Mouse (Mus musculus) spleen, adult 18-20 months (tissue): ENCODE data around the gene Sfmbt1.

Source experiments
- DNase-seq, 2 experiments: peaks; one replicate each; pipeline ENCODE4 v3.0.0; 2022; ENCODE audit warnings: mixed read lengths in 2 of 2

The Sfmbt1 gene

DNA sequence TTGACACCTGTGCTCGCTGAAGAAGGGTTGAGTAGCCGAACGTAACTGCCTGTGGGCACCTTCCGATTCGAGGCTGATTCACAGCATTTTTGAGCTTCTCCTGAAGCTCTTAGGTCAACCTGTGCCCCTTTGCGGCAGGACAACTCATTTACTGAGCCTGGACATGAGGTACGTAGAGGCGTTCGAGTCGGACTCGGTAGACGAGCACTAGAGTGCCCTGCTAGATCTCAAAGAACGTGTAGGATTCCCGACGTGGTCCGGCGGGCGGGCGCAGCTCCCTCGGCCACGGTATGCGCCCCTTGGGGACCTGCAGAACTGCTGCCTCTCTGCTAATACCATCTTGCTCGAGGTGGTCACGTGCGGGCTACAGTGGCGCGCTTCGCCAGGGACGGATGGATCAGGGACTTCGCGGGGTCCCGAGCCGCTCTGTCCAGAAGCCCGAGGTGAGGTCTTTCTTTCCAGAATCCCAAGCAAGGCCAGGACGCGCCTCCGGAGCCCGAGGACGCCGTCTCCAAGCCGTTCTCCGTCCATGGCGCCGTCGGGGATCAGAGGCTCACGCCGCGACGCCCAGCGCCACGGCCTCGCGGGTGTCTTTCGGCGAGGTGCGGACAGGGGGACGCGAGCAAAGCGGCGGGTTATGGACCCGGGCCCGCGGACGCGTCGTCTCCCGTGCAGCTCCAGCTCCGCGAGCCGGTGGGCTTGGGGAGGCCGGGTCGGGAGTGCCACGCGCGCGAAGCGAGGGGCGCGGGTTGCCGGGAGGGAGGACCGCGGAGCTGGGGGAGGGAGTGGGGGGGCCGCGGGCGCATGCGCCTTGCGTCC is at the start of gene Sfmbt1:
Sfmbt1 (plus strand) TSS at position 51 of the 819 bp plus-strand sequence.
- no peak for DNase-seq

DNA sequence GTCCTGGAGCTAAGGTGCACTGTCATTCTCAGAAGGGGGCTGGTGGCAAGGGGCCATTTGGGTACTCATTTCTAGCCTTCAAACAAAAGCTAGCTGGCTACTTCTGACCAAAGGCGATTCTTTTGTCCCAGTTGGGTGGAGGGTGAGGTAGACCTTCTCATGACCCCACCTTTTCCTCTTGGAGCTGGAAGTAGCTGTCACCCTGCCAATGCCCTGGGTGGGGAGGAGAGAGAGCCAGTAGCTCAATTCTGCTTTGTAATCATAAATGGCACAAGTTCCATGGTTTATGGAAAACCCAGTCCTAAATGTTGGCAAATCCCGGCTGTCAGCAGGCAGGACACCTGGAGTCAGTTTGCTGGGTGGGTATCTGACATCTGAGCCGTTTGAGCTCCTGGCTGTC is 48.6 kb upstream of the Sfmbt1 start:
- DNase-seq: no peak

GRCm38 (mm10) chr14:30666604-30667003 is 48.0 kb upstream of the Sfmbt1 start:
- DNase-seq: no peak

GRCm38 (mm10) chr14:30670161-30670560 is 44.5 kb upstream of the Sfmbt1 start:
- DNase-seq: no peak

- no peak for DNase-seq
These were observed 43.3 kb upstream of the Sfmbt1 start for GRCm38 (mm10) chr14:30671095-30671985.

- peak; percentile 76 to 88 for DNase-seq
These were observed 42.7 kb upstream of the Sfmbt1 start for GRCm38 (mm10) chr14:30671986-30672312.

- no peak for DNase-seq
These were observed 39.7 kb upstream of the Sfmbt1 start for GRCm38 (mm10) chr14:30674947-30675346.

GRCm38 (mm10) chr14:30682131-30682530 is 32.5 kb upstream of the Sfmbt1 start:
- DNase-seq: no peak

DNA sequence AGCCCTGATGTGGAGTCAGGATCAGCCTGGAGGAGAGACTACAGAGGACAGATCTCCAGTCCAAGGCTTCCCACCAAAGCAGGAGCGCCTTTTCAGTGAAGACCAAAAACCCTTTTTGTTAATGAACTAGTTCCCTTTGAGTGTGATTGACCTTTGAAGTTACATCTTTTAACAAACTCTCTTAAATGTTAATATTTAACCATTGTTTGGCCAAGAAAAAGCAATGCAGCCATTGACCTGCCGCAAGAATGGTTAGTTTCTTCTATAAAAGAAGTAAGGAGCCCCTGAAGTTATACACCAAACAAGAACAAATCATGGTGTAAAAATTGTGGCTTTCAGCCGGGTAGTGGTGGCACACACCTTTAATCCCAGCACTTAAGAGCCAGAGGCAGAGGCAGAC is 24.0 kb upstream of the Sfmbt1 start:
- no peak for DNase-seq

DNA sequence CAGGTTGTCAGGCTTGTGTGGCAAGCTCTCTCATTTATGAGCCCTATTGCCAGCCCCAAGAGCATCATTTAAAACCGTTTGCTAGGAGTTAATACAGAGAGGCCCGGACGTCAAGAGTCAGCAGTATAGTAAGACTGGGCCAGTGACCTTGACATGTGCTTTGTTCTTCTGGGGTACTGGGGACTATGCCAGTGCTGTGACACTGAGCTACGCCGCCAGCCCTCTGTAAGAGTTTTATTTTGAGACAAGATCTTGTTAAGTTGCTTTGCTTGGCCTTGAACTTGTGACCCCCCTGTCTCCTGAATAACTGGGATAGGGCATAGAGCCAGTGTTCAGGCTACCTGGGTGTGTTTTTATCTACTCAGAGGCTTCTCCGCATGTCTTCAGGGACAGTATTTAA is 22.2 kb upstream of the Sfmbt1 start:
- DNase-seq: no peak

DNA sequence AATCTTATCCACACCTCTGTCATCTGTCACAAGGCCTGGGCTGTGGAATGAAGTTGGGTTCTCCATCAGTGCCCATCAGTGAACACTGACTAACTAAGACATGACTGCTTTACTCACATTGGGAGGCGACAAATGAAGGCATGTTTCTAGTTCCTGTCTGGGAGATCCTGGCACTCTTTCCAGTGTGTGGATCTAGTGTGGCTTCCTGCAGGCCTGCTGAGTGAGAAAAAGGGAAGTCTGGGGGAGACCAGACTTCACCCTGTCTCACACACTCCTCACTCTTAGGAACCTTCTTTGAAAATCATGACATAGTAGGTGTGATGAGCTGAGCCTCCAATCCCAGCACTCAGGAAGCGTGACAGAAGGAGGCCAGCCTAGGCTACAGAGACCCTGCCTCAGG is 19.9 kb upstream of the Sfmbt1 start:
- DNase-seq: no peak

GRCm38 (mm10) chr14:30695609-30696008 is 19.0 kb upstream of the Sfmbt1 start:
- DNase-seq: peak in 1 of 2 experiments; percentile 18

DNA sequence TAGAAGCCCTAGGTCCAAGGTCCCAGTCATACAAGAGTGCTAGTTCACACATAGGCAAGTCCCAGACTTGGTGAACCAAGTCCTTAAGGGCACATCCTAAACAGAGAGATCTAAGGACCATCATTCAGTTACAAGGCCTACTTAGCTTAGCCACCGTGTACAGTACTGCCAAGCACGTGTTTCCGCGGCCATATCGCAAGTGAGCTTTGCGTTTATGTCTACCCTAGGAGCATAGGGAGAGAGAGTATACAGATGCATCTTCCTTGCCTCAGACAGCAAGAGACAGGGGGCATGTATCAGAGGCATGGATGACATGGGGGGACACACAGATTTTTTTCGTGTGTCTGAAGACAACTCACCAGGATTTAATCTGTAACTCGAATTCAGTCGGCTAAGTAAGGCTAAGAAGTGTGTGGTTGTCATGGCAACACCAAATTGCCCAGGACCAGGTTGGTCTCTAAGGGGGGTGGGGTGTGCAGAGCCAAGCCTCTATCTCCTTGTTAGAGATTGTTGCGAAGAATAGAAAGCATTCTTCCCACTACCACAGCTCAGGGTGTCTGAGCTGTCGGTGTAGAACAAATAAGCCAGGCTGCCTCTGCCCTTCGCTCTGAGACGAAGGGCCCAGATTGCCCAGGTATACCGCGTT is 17.1 kb upstream of the Sfmbt1 start:
- no peak for DNase-seq

DNA sequence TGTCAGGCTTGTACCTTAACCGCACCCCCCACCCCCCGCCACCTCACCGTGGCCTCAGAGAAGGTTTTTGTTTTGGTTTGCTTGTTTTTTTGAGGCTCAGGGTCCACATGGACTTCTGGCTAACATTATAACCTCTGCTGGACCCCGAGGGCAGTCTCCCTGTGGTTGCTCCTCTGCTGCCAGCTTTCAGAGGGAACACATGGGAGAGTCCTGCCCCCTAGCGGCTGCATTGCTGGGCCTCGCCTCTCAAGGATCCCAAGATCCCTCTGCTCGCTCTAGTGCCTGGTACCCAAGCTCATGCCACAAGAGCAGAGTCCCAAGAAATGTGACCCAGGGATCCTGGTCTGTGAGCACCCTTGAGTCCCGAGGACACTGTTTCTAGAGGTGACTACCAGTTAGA is 15.0 kb upstream of the Sfmbt1 start:
- peak; percentile 19 to 58 for DNase-seq

DNA sequence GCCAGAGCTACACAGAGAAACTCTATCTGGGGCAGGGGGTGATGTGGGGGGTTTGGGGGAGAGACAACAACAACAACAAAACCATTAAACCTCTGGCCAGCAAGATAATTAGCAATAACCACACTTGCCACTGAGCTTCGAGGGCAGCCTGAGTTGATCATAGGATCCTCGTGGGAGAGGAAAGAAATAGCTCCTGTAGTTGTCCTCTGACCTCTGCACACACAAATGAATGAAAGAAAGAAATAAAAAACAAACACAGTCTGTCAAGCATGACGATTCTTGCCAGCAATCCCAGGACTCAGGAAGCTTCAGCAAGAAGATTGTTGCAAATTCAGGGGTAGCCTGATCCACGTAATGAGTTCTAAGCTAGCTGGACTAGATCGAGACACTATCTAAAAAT is 12.1 kb upstream of the Sfmbt1 start:
- DNase-seq: no peak

DNA sequence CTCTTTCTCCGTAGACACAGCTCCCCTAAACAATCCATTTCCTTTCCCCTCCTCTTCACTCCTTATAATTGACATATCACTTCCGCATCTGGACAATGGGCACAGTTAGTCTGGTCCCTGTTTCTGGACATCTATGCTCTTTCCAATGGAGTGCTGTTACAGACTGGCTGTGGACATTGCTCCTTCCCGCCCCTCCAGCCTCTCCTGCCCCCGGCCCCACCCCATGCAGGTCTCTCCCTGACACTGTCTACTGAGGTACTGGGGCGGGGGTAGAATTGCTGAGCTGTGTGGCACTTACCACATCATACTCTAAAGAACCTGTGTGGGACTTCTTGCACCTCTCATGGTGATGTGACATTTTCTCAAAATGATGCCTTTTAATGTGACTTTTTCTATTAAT is 11.6 kb upstream of the Sfmbt1 start:
- DNase-seq: no peak

DNA sequence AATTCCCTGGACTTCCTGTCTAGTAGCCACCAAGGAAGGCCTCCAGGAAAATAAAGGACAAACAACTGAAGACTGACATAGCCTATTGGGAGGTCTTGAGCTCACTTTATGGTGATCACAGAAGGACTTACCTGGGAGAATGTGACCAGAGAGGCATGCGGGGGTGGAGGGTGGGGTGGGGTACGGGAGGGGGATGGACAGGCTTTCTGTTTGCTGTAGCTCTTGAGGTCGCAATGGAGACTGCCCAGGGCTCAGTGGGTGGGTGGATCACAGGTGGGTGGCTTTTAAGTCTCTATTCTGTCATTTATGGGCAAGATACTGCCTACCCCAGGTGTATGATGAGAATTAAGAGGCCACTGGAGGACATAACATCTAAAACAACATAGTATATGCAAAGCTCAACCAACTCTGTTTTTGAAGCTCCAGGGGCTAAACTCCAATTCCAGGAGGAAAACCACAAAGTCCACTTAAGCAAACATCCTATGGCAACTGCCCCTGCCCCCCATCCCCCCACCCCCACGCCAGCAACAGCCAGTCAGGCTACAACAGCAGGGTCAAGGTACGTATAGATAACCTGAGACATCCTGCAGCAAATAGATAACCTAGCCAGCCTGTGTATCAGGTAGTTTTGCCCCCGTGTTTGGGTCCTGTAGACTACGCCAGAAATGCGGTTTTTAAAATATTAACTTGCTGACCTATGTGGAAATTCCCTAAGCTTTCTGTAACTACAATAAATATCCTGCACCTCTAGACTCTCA is 10.4 kb upstream of the Sfmbt1 start:
- no peak for DNase-seq

DNA sequence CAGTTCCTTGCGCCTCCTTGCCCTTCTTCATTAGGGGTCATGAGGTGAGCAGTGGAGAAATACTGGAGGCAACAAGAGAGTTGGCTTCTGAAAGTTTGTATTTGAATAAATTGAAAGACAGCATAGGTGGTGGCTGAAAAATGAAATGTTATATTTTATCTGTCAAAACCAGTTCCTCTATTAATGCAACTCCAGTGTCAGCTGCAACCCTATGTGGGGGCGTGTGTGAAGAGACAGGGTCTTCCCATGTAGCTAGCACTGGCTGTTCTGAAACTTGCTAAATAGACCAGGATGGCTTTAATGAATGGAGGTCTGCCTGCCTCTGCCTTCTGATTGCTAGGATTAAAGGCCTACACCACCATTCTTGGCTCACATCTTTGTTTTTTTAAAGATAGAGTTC is 2.8 kb upstream of the Sfmbt1 start:
- no peak for DNase-seq

DNA sequence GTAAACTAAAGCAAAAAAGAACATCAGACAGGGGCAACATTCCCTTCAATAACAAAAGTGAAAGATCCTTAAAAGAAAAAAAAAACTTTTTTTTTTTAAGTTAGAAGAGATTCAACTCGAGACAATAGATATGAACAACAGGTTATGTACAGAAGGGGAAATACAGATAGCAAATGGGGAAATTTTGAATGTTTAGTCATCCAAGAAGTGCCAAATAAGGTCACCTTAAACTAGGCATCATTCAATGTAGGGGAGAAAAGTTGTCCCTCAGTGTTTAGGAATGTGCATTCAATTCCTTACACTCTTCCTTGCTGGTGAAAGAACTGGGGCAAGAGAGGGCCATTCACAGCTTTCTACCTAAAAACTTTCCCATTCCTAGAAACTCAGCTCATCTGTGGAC is 880 bp upstream of the Sfmbt1 start:
- DNase-seq: no peak

DNA sequence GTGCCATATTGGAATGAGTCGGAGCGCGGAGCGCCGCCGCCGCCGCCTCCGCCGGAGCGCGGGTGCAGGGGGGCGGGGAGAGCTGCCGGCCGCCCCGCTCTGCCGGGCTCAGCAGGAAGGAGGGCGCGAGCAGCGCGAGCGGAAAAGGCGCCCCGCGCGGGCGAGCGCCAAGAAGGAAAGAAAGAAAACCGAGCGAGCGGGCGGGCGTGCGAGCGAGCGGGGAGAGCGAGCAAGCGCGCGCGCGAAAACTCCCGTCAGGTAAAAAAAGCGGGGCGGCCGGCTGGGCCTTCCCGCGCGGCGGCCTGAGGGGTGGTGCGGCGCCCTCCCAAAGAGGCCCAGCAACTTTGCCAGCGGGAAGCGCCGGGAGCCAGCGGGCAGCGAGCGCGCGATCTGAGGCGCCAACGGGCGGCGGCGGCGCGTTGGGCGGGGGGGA is 985 bp downstream of the Sfmbt1 start:
- DNase-seq: peak; percentile 73 to 78

DNA sequence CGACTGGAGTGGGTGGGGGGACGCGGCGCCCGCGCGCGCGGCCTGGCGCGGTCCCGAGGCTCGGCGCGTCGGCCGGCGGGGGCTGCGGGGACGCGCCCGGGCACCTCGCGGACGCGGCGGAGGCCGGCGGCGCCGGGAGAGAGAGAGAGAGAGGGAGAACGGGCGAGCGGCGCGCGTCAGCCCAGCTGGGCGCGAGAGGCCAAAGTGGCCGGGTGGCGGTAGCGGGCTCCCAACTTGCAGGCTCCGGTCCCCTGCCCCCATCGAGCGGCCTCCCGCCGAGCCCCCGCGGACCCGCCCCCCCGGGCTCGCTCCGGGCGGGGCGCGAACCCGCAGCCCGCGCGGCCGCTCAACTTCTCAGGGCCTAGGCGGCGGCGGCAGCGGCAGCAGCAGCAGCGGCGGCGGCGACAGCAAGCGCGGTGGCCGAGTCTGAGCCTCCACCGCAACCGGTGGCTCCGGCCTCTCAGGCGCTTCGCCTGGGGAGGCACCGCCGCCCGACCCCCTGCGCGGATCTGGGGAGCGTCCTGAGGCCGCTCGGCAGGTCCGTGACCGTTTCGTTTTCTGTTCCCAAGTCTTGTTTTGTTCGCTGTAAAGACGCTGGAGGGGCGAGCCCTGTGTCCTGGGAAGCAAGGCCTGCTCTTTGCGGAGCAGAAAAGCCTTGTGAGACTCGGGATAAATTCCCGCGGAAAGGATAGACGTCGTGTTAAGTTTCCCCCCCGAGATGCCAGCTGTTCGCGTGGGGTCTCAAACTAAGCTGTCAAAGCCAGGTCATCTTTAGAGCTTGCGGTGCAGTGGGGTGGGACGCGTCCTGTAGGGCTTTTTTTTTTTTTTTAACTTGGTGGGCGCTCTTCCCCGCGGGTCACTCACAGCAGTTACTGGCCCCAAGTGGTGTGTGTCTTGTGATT is 1.7 kb downstream of the Sfmbt1 start:
- DNase-seq: peak; percentile 32 to 57

- DNase-seq: peak in 1 of 2 experiments; percentile 15
These were observed 2.3 kb downstream of the Sfmbt1 start for GRCm38 (mm10) chr14:30716953-30717285.
